Mouse (Mus musculus) megakaryocyte, embryonic 14.5 days (primary cell): ENCODE measurements at regions not wholly inside any gene's neighbourhood (a gene's known extent, or its start where the extent isn't known, plus 50 kb on each side); places are given as distances from the start of the nearest gene placed in this dataset.

Experiments used
- FLI1 ChIP-seq: IDR thresholded peaks from 2 replicates; pipeline ENCODE4 v1.6.1; 2012; ENCODE audit warnings: low read length, inconsistent platforms, mixed read lengths
- GATA1 ChIP-seq: IDR thresholded peaks from 3 replicates; pipeline ENCODE4 v1.6.1; 2012; ENCODE audit warnings: mixed read lengths, low read length, inconsistent platforms, borderline replicate concordance

- TF ChIP-seq GATA1, result no peak
- no peak for TF ChIP-seq FLI1
Measured at GRCm38 (mm10) chr9:63892235-63892971, 129.5 kb downstream of the Smad6 start.
